Mouse (Mus musculus): Measurements from ENCODE around the gene Nhlh1. TPM values are rescaled to one million over a fixed set of nuclear protein-coding genes. Genes with fewer than 3 reads are reported as not detected.

The Nhlh1 gene
- polyA plus RNA-seq, 1 experiment from 2014 or later, result not detected

- WGBS, result 81% methylated on average over 6 of the region's 6 CpGs
- Histone ChIP-seq H3K36me3 (ENCODE audit: insufficient read depth, low read length) (no peaks in the 10 kb centered on the region), H3K9me3 (ENCODE audit: low read length) (no peaks in the 10 kb centered on the region), H3K27ac (ENCODE audit: low read length) (no peak overlapping the region), H3K4me2 (replicated peaks; ENCODE audit: low read depth, low read length) (no peak overlapping the region), H3K4me1 (ENCODE audit: insufficient read depth, low read length) (peaks cover 11% of the 10 kb centered on the region), H3K4me3 (ENCODE audit: low read length) (no peak overlapping the region), H3K27me3 (ENCODE audit: insufficient read depth, low read length) (peaks cover 32% of the 10 kb centered on the region), H3K9ac (replicated peaks; ENCODE audit: low read length) (no peak overlapping the region)
- ATAC-seq (ENCODE audit: low FRiP score, low TSS enrichment), result no peak
Observed at GRCm38 (mm10) chr1:172058321-172058720, 948 bp upstream of the Nhlh1 start.

- no peaks in the 10 kb centered on the region for H3K36me3 ChIP-seq (ENCODE audit: insufficient read depth, low read length)
- peaks cover 41% of the 10 kb centered on the region for H3K27me3 ChIP-seq (ENCODE audit: insufficient read depth, low read length)
- 77% methylated on average over 4 of the region's 4 CpGs for WGBS
- ATAC-seq (ENCODE audit: low FRiP score, low TSS enrichment), result no peak
- H3K9me3 ChIP-seq (ENCODE audit: low read length), result no peaks in the 10 kb centered on the region
- peaks cover 16% of the 10 kb centered on the region for H3K4me1 ChIP-seq (ENCODE audit: insufficient read depth, low read length)
- no peak overlapping the region for H3K27ac ChIP-seq (ENCODE audit: low read length)
- H3K9ac ChIP-seq (replicated peaks; ENCODE audit: low read length), result no peak overlapping the region
- no peak overlapping the region for H3K4me2 ChIP-seq (replicated peaks; ENCODE audit: low read depth, low read length)
- no peak overlapping the region for H3K4me3 ChIP-seq (ENCODE audit: low read length)
Observed at GRCm38 (mm10) chr1:172056251-172056650, 1.1 kb downstream of the Nhlh1 start.

- peak; percentile 25; the same call in 1 of the 2 replicates for ATAC-seq (ENCODE audit: low FRiP score, low TSS enrichment)
- WGBS, result under 1% methylated on average over 42 of the region's 42 CpGs
- peak overlapping the region; percentile 48 for H3K4me3 ChIP-seq (ENCODE audit: low read length)
- no peak overlapping the region for H3K27ac ChIP-seq (ENCODE audit: low read length)
- H3K9ac ChIP-seq (replicated peaks; ENCODE audit: low read length), result peak overlapping the region; percentile 56
- H3K27me3 ChIP-seq (ENCODE audit: insufficient read depth, low read length), result peaks cover 41% of the 10 kb centered on the region
- peaks cover 24% of the 10 kb centered on the region for H3K4me1 ChIP-seq (ENCODE audit: insufficient read depth, low read length)
- H3K9me3 ChIP-seq (ENCODE audit: low read length), result no peaks in the 10 kb centered on the region
- H3K4me2 ChIP-seq (replicated peaks; ENCODE audit: low read depth, low read length), result peak overlapping the region; percentile 73
- no peaks in the 10 kb centered on the region for H3K36me3 ChIP-seq (ENCODE audit: insufficient read depth, low read length)
Observed at GRCm38 (mm10) chr1:172053541-172054440, 3.6 kb downstream of the Nhlh1 start.

GRCm38 (mm10) chr1:172052766-172053279 lies 4.5 kb downstream of the Nhlh1 start:
- no peak overlapping the region for H3K9ac ChIP-seq (replicated peaks; ENCODE audit: low read length)
- peaks cover 41% of the 10 kb centered on the region for H3K27me3 ChIP-seq (ENCODE audit: insufficient read depth, low read length)
- WGBS, result 9% methylated on average over 10 of the region's 10 CpGs
- no peaks in the 10 kb centered on the region for H3K9me3 ChIP-seq (ENCODE audit: low read length)
- peaks cover 33% of the 10 kb centered on the region for H3K4me1 ChIP-seq (ENCODE audit: insufficient read depth, low read length)
- no peaks in the 10 kb centered on the region for H3K36me3 ChIP-seq (ENCODE audit: insufficient read depth, low read length)
- H3K27ac ChIP-seq (ENCODE audit: low read length), result no peak overlapping the region
- peak overlapping the region; percentile 73 for H3K4me2 ChIP-seq (replicated peaks; ENCODE audit: low read depth, low read length)
- peak overlapping the region; percentile 48; the same call in 1 of the 2 replicates for H3K4me3 ChIP-seq (ENCODE audit: low read length)
- ATAC-seq (ENCODE audit: low FRiP score, low TSS enrichment), result no peak

DNA sequence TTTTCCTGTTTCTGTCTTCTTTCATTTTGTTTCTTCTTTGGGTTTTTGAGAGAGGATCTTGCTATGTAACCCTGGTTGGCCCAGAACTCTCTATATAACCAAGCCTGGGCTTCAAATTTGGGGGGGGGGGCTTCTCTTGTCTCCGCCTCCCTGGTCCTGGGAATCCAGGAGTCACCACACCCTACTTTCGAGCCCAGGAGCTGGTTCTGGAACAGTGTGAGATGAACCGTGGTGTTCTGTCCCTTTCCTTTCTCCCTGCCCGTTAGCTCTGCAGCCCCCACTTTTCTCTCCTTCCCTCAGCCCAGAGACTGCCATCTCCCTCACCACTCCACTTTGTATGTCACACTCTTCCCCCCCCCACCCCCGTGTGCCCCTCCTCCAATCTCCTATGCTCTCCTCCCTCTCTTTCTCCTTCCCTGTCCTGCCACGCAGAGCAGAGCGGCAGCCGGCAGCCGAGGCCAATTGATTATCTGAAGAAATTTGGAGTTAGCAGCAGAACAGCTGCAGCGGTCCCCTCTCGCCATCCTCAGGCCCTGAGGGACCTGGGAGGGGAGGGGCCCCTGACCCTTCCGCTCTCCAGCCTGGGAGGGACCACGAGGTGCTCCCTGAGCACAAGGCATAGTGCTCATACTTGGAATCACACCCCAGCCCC lies 8.1 kb downstream of the Nhlh1 start:
- Histone ChIP-seq H3K4me1 (ENCODE audit: insufficient read depth, low read length) (peaks cover 32% of the 10 kb centered on the region), H3K36me3 (ENCODE audit: insufficient read depth, low read length) (no peaks in the 10 kb centered on the region), H3K9ac (replicated peaks; ENCODE audit: low read length) (no peak overlapping the region), H3K4me3 (ENCODE audit: low read length) (no peak overlapping the region), H3K27ac (ENCODE audit: low read length) (no peak overlapping the region), H3K9me3 (ENCODE audit: low read length) (no peaks in the 10 kb centered on the region), H3K4me2 (replicated peaks; ENCODE audit: low read depth, low read length) (peak overlapping the region; percentile 35), H3K27me3 (ENCODE audit: insufficient read depth, low read length) (peaks cover 19% of the 10 kb centered on the region)
- 29% methylated on average over 13 of the region's 13 CpGs for whole genome bisulfite sequencing
- no peak for ATAC-seq (ENCODE audit: low FRiP score, low TSS enrichment)

DNA sequence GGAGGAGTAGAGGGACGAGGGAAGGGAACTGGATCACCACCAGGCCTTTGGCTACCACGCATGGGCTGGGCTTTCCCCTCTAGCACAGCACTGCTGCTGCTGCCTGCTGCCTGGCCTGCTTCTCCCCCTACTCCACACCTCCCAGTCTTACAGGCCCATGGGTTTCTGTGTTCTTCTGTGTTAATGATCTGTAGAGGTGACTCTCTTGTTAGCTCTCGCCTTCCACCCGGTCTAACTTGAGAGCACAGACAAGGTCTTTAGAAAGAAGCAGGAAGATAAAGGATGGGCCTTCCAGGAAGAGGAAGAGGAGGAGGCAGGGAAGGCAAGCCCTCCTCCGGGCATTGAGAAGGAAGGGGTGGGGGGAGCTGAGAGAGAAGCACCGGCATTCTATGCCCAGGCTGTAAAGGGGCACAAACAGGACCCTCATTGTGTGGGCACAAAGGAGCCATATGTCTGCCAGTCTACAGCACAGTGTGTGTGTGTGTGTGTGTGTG lies 9.1 kb downstream of the Nhlh1 start:
- H3K27ac ChIP-seq (ENCODE audit: low read length), result peak overlapping the region; percentile 37
- H3K36me3 ChIP-seq (ENCODE audit: insufficient read depth, low read length), result no peaks in the 10 kb centered on the region
- peaks cover 22% of the 10 kb centered on the region for H3K4me1 ChIP-seq (ENCODE audit: insufficient read depth, low read length)
- peak; percentile 76 for ATAC-seq (ENCODE audit: low FRiP score, low TSS enrichment)
- peak overlapping the region; percentile 35 for H3K4me2 ChIP-seq (replicated peaks; ENCODE audit: low read depth, low read length)
- no peaks in the 10 kb centered on the region for H3K9me3 ChIP-seq (ENCODE audit: low read length)
- 17% methylated on average over 6 of the region's 6 CpGs for WGBS
- H3K9ac ChIP-seq (replicated peaks; ENCODE audit: low read length), result peak overlapping the region; percentile 60
- peak overlapping the region; percentile 21 for H3K4me3 ChIP-seq (ENCODE audit: low read length)
- peaks cover 9% of the 10 kb centered on the region; the same call in 1 of the 2 replicates for H3K27me3 ChIP-seq (ENCODE audit: insufficient read depth, low read length)

DNA sequence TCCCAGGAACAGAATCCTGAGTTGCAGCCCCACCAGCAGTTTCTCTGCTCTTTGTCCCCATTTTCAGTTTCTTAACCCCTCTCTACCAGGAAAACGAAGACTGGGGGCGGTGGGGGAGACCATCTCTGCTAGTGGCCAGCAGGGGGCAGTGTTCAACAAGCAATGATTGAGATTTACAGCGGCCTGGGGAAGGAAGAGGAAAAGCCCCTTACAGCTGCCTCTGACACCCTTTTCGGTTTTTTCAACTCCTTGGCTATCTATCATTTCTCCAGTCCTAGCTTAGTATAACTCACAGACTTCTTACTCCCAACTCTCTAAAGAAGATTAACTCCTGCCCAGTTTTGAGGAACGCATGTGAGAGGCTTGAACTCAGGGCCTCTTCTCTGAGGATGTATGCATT lies 10.4 kb downstream of the Nhlh1 start:
- Histone ChIP-seq H3K4me1 (ENCODE audit: insufficient read depth, low read length) (peaks cover 18% of the 10 kb centered on the region), H3K4me2 (replicated peaks; ENCODE audit: low read depth, low read length) (no peak overlapping the region)
- ATAC-seq (ENCODE audit: low FRiP score, low TSS enrichment), result peak; percentile 40; the same call in 1 of the 2 replicates

DNA sequence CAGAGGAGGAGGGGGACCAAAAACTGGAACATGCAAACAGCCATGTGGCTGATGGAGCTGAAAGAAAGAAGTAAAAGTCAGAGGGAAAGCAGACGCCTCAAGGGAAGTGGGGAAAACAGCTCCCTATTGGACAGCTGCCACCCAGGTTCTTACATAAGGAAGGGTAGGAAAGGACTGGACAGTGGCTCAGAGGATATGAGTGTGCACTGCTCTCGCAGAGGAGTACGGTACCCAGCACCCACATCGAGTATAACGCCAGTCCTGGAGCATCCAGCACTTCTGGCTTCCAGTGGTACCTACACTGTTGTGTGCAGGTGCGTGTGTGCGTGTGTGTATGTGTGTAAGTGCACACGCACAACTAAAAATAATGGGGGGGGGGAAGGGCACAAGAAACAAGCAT lies 11.0 kb downstream of the Nhlh1 start:
- Histone ChIP-seq H3K27ac (ENCODE audit: low read length) (no peak overlapping the region), H3K4me1 (ENCODE audit: insufficient read depth, low read length) (peaks cover 18% of the 10 kb centered on the region), H3K4me3 (ENCODE audit: low read length) (no peak overlapping the region), H3K9ac (replicated peaks; ENCODE audit: low read length) (no peak overlapping the region), H3K27me3 (ENCODE audit: insufficient read depth, low read length) (no peaks in the 10 kb centered on the region), H3K36me3 (ENCODE audit: insufficient read depth, low read length) (no peaks in the 10 kb centered on the region), H3K4me2 (replicated peaks; ENCODE audit: low read depth, low read length) (no peak overlapping the region), H3K9me3 (ENCODE audit: low read length) (no peaks in the 10 kb centered on the region)
- peak; percentile 32; the same call in 1 of the 2 replicates for ATAC-seq (ENCODE audit: low FRiP score, low TSS enrichment)
- WGBS, result 71% methylated on average over 8 of the region's 8 CpGs

More for the DNA sequence above, 10.4 kb downstream of the Nhlh1 start:
- H3K27me3 ChIP-seq (ENCODE audit: insufficient read depth, low read length), result 0 out of 2 replicates have a peak, but pooled peaks cover 2% of the 10 kb centered on the region
- no peak overlapping the region for H3K27ac ChIP-seq (ENCODE audit: low read length)
- WGBS, result 11% methylated on average over 5 of the region's 5 CpGs
- H3K9me3 ChIP-seq (ENCODE audit: low read length), result no peaks in the 10 kb centered on the region
- H3K4me3 ChIP-seq (ENCODE audit: low read length), result no peak overlapping the region
- H3K36me3 ChIP-seq (ENCODE audit: insufficient read depth, low read length), result no peaks in the 10 kb centered on the region
- no peak overlapping the region for H3K9ac ChIP-seq (replicated peaks; ENCODE audit: low read length)

DNA sequence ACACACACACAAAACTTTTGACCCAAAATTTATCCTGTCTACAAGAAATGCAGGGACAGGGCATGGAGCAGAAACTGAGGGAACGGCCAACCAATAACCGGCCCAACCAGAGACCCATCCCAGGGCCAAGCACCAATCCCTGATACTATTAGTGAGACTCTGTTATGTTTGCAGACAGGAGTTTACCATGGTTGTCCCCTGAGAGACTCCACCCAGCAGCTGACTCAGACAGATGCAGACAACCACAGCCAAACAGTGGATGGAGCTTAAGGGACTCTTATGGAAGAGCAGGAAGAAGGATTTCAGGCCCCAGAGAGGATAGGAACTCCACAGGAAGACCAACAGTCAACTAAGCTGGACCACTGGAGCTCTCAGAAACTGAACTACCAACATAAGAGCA lies 27.5 kb downstream of the Nhlh1 start:
- no peaks in the 10 kb centered on the region for H3K9me3 ChIP-seq (ENCODE audit: low read length)
- no peak overlapping the region for H3K27ac ChIP-seq (ENCODE audit: low read length)
- no peaks in the 10 kb centered on the region for H3K27me3 ChIP-seq (ENCODE audit: insufficient read depth, low read length)
- 89% methylated on average over 2 of the region's 2 CpGs for WGBS
- H3K9ac ChIP-seq (replicated peaks; ENCODE audit: low read length), result no peak overlapping the region
- no peak for ATAC-seq (ENCODE audit: low FRiP score, low TSS enrichment)
- no peak overlapping the region for H3K4me2 ChIP-seq (replicated peaks; ENCODE audit: low read depth, low read length)
- no peaks in the 10 kb centered on the region for H3K36me3 ChIP-seq (ENCODE audit: insufficient read depth, low read length)
- no peak overlapping the region for H3K4me3 ChIP-seq (ENCODE audit: low read length)
- H3K4me1 ChIP-seq (ENCODE audit: insufficient read depth, low read length), result peaks cover 24% of the 10 kb centered on the region
